Mouse (Mus musculus): ENCODE results near the gene Trim8.
A peak's percentile ranks its signal among the peaks of the same experiment; 100 is the strongest.

DNA sequence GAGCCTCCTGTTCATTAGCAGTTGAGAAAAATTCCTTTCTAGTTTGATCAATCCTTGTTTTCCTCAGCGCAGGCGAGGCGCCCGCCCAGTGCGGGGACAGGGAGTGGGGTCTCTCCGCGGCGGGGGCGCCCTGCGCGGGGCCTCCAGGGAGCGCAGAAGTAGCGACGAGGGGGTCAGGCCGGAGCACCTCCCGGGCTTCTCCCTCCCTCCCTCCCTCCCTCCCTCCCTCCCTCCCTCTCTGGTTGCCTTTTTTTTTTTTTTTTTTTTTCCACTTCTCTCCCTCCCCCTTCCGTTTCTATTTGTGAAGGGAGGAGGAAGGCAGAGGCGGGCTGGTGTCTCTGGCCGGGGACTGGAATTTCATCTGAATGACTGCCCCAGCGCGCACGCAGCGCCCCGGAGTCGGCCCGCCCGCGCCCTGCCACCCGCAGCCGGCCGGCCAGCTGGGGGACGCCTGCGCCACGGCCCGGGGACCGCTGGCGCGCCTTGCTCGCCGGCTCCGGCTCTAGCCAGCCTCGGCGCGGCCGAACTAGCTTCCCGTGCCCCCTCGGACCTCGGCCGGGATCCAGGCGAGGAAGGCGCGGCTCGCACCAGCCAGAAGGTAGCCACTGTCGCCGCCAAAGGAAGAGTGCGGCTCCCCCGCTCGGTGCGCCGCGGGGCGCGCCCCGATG is at the start of gene Trim8:
- TF ChIP-seq CTCF (IDR thresholded peaks at IDR 0.05; ENCODE audit: borderline replicate concordance, insufficient read depth, low read length) (no peak), POLR2A (IDR thresholded peaks at IDR 0.05; ENCODE audit: low read depth, low read length) (peak; percentile 58)
